Mouse (Mus musculus) cerebellum, adult 2 months (tissue): ENCODE measurements around the gene Alk. TPM values are rescaled to one million over a fixed set of nuclear protein-coding genes. Genes with fewer than 3 reads are reported as not detected.

ENCODE experiments used
- DNase-seq, 2 experiments: peaks; one replicate each; pipeline ENCODE4 v3.0.0; 2021
- H3K27ac ChIP-seq: fragments of 200-500 bp; 2 replicates; pipeline ENCODE4 v1.5.1; 2012; ENCODE audit warnings: low read length, control low read depth, inconsistent platforms; ENCODE audit not compliant: insufficient read depth
- H3K27me3 ChIP-seq: fragments of 200-500 bp; 2 replicates; pipeline ENCODE4 v1.6.1; 2012; ENCODE audit warnings: inconsistent platforms, mild to moderate bottlenecking, low read length, moderate library complexity; ENCODE audit not compliant: control insufficient read depth, insufficient read depth
- H3K4me1 ChIP-seq: fragments of 200-500 bp; 2 replicates; pipeline ENCODE4 v1.6.1; 2011; ENCODE audit warnings: low read length; ENCODE audit not compliant: control insufficient read depth, insufficient read depth
- H3K4me3 ChIP-seq: fragments of 200-500 bp; replicated peaks from 2 replicates; pipeline ENCODE3; 2011; ENCODE audit warnings: mild to moderate bottlenecking, low read depth, low read length, control low read depth; ENCODE audit not compliant: insufficient read depth
- CTCF ChIP-seq: fragments of 200-500 bp; IDR thresholded peaks from 2 replicates; pipeline ENCODE4 v1.5.1; 2011; ENCODE audit warnings: low read depth, mild to moderate bottlenecking, control low read depth, low read length, moderate library complexity, borderline replicate concordance; ENCODE audit not compliant: insufficient read depth
- POLR2A ChIP-seq: fragments of 200-500 bp; IDR thresholded peaks from 2 replicates; pipeline ENCODE4 v1.6.1; 2011; ENCODE audit warnings: low read length, control low read depth, borderline replicate concordance; ENCODE audit not compliant: insufficient read depth
- WGBS: fragments of 180-500 bp; shearing (Covaris S2); methylation state at CpG from one replicate; pipeline ENCODE4 v1.1.7; 2018; 5-methylcytosine and 5-hydroxymethylcytosine counted together
- polyA plus RNA-seq: library from polyadenylated mRNA; depleted of rRNA; stranded (reverse); fragments of >200 nt; gene quantifications from 2 replicates; pipeline ENCODE4 v1.2.3, GENCODE M21; 2012; rRNA removed

Alk gene
- 1.2 and 1.6 TPM in 2 replicates for polyA plus RNA-seq

- peak within 1 kb of the TSS; percentile 27 for H3K4me3 ChIP-seq
- no peaks in the 10 kb centered on the region; the same call in 1 of the 2 replicates for H3K27me3 ChIP-seq
- TF ChIP-seq POLR2A (no peak), CTCF (no peak)
- peak; percentile 70 to 80 for DNase-seq
- 2% methylated on average over 32 of the region's 32 CpGs for WGBS
- no peak within 1 kb of the TSS for H3K27ac ChIP-seq
- H3K4me1 ChIP-seq = no peaks in the 10 kb centered on the region
These were observed at the start of gene Alk for GRCm38 (mm10) chr17:72604610-72604980. Gene Alk, minus strand, starts transcription at chr17:72604627.

- no peak overlapping the region for H3K4me3 ChIP-seq
- H3K4me1 ChIP-seq = no peaks in the 10 kb centered on the region
- H3K27ac ChIP-seq = no peak overlapping the region
- H3K27me3 ChIP-seq = no peaks in the 10 kb centered on the region
- no peak for TF ChIP-seq CTCF
- WGBS = 64% methylated on average over 1 of the region's 1 CpGs
- no peak for DNase-seq
These were observed 48.4 kb upstream of the Alk start for GRCm38 (mm10) chr17:72652801-72653200.

DNA sequence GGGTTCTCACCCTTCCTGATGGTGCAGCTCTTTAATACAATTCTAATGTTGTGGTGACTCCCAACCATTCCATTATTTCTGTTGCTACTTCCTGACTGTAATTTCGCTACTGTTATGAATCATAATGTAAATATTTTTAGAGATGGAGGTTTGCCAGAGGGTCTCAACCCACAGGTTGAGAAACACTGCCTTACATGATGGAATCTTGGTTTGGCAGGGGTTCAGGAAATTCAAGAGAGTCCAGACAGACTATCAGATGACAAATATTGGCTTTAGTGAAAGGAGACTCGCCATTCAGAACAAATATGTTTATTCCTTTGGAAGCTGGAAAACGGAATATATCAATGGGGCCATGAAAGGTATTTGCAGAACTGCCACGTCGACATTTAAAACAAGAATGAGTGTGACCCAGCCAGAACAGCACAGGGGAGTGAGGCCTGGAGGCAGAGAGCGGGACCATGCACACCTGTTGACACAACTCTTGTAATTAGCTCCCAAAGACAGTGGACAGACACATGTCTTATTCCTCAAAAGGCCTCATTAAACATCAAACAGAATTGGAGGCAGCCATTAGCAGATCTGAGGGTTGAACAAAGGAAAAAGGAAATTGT is 44.3 kb upstream of the Alk start:
- H3K4me1 ChIP-seq = no peaks in the 10 kb centered on the region
- DNase-seq = no peak
- no peak for TF ChIP-seq CTCF
- TF ChIP-seq POLR2A = no peak
- WGBS = 74% methylated on average over 6 of the region's 6 CpGs
- no peak overlapping the region for H3K4me3 ChIP-seq
- H3K27me3 ChIP-seq = no peaks in the 10 kb centered on the region
- no peak overlapping the region for H3K27ac ChIP-seq

DNA sequence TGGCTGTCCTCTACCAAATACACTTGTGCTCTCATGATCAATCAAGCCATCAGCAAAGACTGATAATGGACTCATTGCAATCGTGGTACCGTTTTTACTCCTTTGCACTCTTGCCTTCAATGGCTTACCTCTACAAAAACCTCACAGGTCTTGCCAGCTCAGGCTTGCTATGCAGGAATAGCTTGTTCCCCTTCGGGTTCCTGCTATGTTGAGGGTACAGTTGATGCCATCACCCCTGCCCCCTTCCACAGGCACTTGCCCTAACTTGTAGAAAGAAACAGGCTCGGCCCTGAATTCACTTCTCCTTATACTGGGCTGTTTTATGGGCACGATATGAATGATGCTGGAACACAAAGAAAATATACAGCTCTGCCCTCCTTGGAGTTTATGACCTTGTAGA is 41.7 kb upstream of the Alk start:
- no peaks in the 10 kb centered on the region for H3K27me3 ChIP-seq
- H3K4me1 ChIP-seq = no peaks in the 10 kb centered on the region
- WGBS = 80% methylated on average over 5 of the region's 5 CpGs
- no peak overlapping the region for H3K27ac ChIP-seq
- no peak for DNase-seq
- H3K4me3 ChIP-seq = no peak overlapping the region
- no peak for TF ChIP-seq CTCF
- TF ChIP-seq POLR2A = no peak

DNA sequence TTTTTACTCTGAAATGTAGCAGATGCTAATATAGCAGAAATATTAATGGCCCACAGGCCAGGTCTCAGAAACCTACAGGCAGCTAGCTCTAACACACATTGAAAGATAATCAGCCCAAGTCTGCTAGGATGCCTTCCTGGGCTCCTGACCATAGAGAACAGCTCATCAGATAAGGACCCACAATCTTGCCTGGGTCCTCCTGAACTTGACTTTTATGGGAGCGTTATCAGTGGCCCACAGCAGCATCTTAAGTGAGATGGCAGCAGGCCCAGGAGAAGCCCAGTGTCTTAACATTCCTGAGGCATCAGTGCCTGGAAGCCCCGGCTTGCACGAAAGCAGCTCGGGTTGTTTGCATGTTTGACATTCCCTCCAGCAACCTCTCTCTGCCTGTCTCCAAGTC is 35.7 kb upstream of the Alk start:
- DNase-seq = no peak
- Histone ChIP-seq H3K27ac (no peak overlapping the region), H3K4me3 (no peak overlapping the region), H3K27me3 (no peaks in the 10 kb centered on the region), H3K4me1 (no peaks in the 10 kb centered on the region)
- no peak for TF ChIP-seq CTCF
- TF ChIP-seq POLR2A = no peak
- WGBS = 42% methylated on average over 4 of the region's 4 CpGs

DNA sequence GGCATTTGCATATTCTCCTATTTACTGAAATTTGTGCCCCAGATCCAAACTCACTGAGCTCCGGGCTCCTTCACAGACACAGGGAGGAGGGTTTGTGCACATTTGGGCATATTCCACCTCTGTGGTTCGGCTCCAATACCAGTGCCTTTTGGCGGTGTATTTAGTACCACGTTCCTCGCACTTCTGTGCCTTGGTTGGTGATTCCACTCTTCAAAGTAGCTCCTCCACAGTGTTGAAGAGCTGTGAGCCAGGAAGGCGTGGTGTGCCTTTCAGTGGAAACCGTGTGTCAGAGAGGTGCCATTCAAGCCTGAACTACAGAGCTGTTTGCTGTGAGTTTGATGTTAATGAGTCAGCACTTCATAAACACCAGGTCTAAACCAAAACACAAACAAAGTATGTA is 35.0 kb upstream of the Alk start:
- H3K27me3 ChIP-seq = no peaks in the 10 kb centered on the region
- H3K27ac ChIP-seq = no peak overlapping the region
- 68% methylated on average over 7 of the region's 7 CpGs for WGBS
- H3K4me3 ChIP-seq = no peak overlapping the region
- no peak for DNase-seq
- no peak for TF ChIP-seq POLR2A
- no peak for TF ChIP-seq CTCF
- H3K4me1 ChIP-seq = no peaks in the 10 kb centered on the region

- peak; percentile 64 to 77 for DNase-seq
- Histone ChIP-seq H3K4me3 (no peak overlapping the region), H3K27me3 (no peaks in the 10 kb centered on the region), H3K4me1 (no peaks in the 10 kb centered on the region), H3K27ac (no peak overlapping the region)
- TF ChIP-seq CTCF (peak; percentile 63; the same call in 1 of the 2 replicates), POLR2A (no peak)
- WGBS = 13% methylated on average over 4 of the region's 4 CpGs
These were observed 1.8 kb upstream of the Alk start for GRCm38 (mm10) chr17:72606251-72606650.

- DNase-seq = peak; percentile 2 to 18
- under 1% methylated on average over 51 of the region's 51 CpGs for WGBS
These were observed 379 bp downstream of the Alk start for GRCm38 (mm10) chr17:72603886-72604609.

More at GRCm38 (mm10) chr17:72603886-72604609, 379 bp downstream of the Alk start:
- Histone ChIP-seq H3K4me3 (peak overlapping the region; percentile 9), H3K27ac (no peak overlapping the region), H3K27me3 (no peaks in the 10 kb centered on the region; the same call in 1 of the 2 replicates), H3K4me1 (no peaks in the 10 kb centered on the region)
- TF ChIP-seq POLR2A (no peak), CTCF (no peak)
